Mouse (Mus musculus) embryonic facial prominence, embryonic 14.5 days (tissue): Measurements from ENCODE around the gene Ifi205. TPM values are rescaled to one million over a fixed set of nuclear protein-coding genes. Genes with fewer than 3 reads are reported as not detected.
"Not testable (repeated sequence)": the region's sequence is repeated elsewhere in the genome, so short reads cannot be mapped to it uniquely, and the experiment has no call there.

Experiments used
- ATAC-seq: fragments of 200-750 bp; cut with Nextera tagmentation; 2 replicates; pipeline ENCODE4 v1.8.0; 2017; ENCODE audit warnings: low read depth, moderate number of reproducible peaks, moderate TSS enrichment
- DNase-seq: peaks from one replicate; pipeline ENCODE4 v3.0.0-alpha.2; 2015; ENCODE audit warnings: low spot score
- H3K27ac ChIP-seq: fragments of 300-500 bp; sonication (generic); replicated peaks from 2 replicates; pipeline ENCODE4 v1.5.1; 2014; ENCODE audit warnings: low read depth, mild to moderate bottlenecking, low read length, moderate library complexity
- H3K27me3 ChIP-seq: fragments of 300-500 bp; sonication (generic); replicated peaks from 2 replicates; pipeline ENCODE4 v1.6.1; 2014; ENCODE audit warnings: low read length; ENCODE audit not compliant: control insufficient read depth, insufficient read depth
- H3K36me3 ChIP-seq: fragments of 300-500 bp; sonication (generic); 2 replicates; pipeline ENCODE4 v1.6.1; 2014; ENCODE audit warnings: low read length, mixed read lengths; ENCODE audit not compliant: control insufficient read depth, insufficient read depth
- H3K4me1 ChIP-seq: fragments of 300-500 bp; sonication (generic); 2 replicates; pipeline ENCODE4 v1.6.1; 2014; ENCODE audit warnings: antibody characterized with exemption, low read length; ENCODE audit not compliant: control insufficient read depth, insufficient read depth
- H3K4me2 ChIP-seq: fragments of 300-500 bp; sonication (generic); 2 replicates; pipeline ENCODE4 v1.6.1; 2014; ENCODE audit warnings: low read depth, mild to moderate bottlenecking, low read length, moderate library complexity, mixed read lengths
- H3K4me3 ChIP-seq: fragments of 300-500 bp; sonication (generic); 2 replicates; pipeline ENCODE4 v1.5.1; 2014; ENCODE audit warnings: low read depth, mild to moderate bottlenecking, low read length
- H3K9ac ChIP-seq: fragments of 300-500 bp; sonication (generic); 2 replicates; pipeline ENCODE4 v1.6.1; 2014; ENCODE audit warnings: low read depth, mild to moderate bottlenecking, low read length, moderate library complexity, mixed read lengths
- H3K9me3 ChIP-seq: fragments of 300-500 bp; sonication (generic); 2 replicates; pipeline ENCODE4 v1.6.1; 2016; ENCODE audit warnings: low read length; ENCODE audit not compliant: control insufficient read depth
- WGBS: fragments of 180-500 bp; shearing (Covaris S2); extraction: QIAGEN DNeasy Blood & Tissue Kit; methylation state at CpG from one replicate; pipeline ENCODE4 v1.1.7; 2014; 5-methylcytosine and 5-hydroxymethylcytosine counted together
- polyA plus RNA-seq: library from polyadenylated mRNA; unstranded; fragments of >200 nt; fragmentation: Nextera tagmentation; extraction: Ambion mirVana; gene quantifications from 2 replicates; pipeline ENCODE4 v1.2.1, GENCODE M21; 2014

The Ifi205 gene
- polyA plus RNA-seq, 1 experiment from 2014 or later = 0.70 TPM

DNA sequence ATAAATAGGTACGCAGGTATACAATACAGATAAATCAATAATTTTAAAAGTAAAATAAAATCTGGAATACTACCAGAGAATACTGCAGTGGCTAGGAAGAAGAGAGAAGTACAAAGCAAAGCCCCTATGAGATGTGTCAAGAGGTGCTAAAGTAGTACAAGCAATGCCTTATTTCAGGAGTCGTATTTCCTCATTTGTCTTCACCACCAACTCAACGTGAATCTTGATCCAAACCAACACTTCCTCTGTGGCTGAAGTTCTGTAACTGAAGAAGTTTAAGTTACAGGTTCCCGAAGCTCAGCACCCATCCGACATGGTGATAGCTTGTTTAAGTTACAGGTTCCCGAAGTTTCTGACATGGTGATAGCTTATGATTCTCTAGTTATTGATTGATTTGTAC is 16.6 kb upstream of the Ifi205 start:
- not testable (repeated sequence) for H3K36me3 ChIP-seq, H3K9me3 ChIP-seq, H3K4me1 ChIP-seq, ATAC-seq, DNase-seq, H3K4me2 ChIP-seq, H3K9ac ChIP-seq, H3K27ac ChIP-seq, H3K4me3 ChIP-seq, H3K27me3 ChIP-seq
- 83% methylated on average over 6 of the region's 6 CpGs for WGBS

DNA sequence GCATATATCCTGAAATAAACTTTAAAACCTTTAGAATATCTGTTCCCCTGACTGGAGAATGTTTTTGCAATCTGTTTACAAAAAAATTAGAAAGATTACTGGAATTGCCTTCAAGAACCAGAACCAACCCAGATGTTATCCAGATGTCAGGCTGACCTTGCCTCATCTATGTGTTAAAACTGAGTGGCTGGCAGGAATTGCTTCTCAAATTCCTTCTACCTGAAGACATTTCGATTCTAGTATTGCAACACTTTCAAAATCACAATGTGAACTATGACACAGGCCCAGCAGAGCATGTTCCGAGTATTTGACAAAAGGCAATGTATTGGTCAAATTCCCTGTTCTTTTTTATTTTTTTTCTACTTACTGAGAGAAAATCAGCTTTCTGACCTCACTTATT is 12.8 kb upstream of the Ifi205 start:
- no peak overlapping the region for H3K4me3 ChIP-seq
- DNase-seq = peak; percentile 11
- no peaks in the 10 kb centered on the region for H3K4me1 ChIP-seq
- H3K9ac ChIP-seq = no peak overlapping the region
- H3K9me3 ChIP-seq = no peaks in the 10 kb centered on the region
- 47% methylated on average over 2 of the region's 2 CpGs for WGBS
- H3K27ac ChIP-seq = no peak overlapping the region
- no peak for ATAC-seq
- no peaks in the 10 kb centered on the region for H3K27me3 ChIP-seq
- H3K36me3 ChIP-seq = no peaks in the 10 kb centered on the region
- no peak overlapping the region for H3K4me2 ChIP-seq

DNA sequence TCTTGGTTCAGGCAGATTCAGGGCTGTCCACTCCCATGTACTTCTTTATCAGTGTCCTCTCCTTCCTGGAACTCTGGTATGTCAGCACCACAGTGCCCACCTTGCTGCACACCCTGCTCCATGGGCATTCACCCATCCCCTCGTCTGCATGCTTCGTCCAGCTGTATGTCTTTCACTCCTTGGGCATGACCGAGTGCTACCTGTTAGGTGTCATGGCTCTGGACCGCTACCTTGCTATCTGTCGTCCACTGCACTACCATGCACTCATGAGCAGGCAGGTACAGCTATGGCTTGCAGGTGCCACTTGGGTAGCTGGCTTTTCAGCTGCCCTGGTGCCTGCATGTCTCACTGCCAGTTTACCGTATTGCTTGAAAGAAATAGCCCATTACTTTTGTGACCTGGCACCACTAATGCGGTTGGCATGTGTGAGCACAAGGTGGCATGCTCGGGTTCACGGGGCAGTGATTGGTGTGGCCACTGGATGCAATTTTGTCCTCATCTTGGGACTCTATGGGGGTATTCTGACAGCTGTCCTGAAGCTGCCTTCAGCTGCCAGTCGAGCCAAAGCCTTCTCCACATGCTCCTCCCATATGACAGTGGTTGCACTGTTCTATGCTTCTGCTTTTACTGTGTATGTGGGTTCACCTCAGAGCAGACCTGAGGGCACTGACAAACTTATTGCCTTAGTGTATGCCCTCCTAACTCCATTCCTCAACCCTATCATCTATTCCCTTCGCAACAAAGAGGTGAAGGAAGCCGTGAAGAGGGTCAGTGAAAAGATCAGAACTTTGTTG is 10.7 kb upstream of the Ifi205 start:
- H3K9me3 ChIP-seq, ATAC-seq, H3K4me3 ChIP-seq, H3K36me3 ChIP-seq, H3K27me3 ChIP-seq, H3K4me2 ChIP-seq, H3K27ac ChIP-seq, DNase-seq, H3K9ac ChIP-seq, H3K4me1 ChIP-seq: not testable (repeated sequence)
- 87% methylated on average over 12 of the region's 12 CpGs for WGBS

DNA sequence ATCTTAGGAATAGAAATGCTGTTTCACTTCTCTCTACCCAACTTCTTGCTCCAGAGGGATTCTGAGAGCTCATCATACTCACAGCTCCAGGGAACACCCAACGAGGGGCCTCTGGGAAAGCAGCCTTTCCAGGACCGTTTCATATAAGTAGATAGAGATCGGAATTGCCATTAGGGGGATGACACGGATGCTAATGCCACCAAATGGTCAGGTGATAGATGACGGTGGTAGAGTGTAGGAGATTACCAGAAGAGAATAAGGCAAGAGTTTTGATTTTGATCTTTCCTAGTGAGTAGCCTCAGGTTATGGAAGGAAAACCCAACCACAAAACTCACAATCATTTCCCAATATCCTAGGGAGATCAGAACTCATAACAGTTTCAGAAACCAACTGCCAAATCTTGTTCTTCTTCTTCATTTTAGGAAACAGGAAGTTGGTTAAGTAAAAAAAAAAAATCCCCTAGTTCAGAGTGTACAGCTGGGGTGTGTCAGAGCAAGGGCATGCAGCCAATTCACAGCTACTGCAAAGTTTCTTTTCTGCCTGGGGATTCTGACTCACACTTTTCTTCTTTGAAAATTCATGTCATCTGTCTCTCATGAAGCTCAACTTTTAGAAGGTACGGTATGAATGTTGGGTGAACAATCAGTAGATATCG is 9.0 kb upstream of the Ifi205 start, which contains the start of gene Olfr433:
TSS of gene Olfr433 (plus strand) at position 183 of the 655 bp plus-strand sequence.
- Histone ChIP-seq H3K9me3 (no peaks in the 10 kb centered on the region), H3K27ac (no peak within 1 kb of the TSS), H3K4me1 (no peaks in the 10 kb centered on the region), H3K4me3 (no peak within 1 kb of the TSS), H3K9ac (no peak within 1 kb of the TSS), H3K36me3 (no peaks in the 10 kb centered on the region), H3K27me3 (no peaks in the 10 kb centered on the region), H3K4me2 (no peak within 1 kb of the TSS)
- DNase-seq (peak; percentile 15), ATAC-seq (no peak)
- 82% methylated on average over 7 of the region's 7 CpGs for WGBS

DNA sequence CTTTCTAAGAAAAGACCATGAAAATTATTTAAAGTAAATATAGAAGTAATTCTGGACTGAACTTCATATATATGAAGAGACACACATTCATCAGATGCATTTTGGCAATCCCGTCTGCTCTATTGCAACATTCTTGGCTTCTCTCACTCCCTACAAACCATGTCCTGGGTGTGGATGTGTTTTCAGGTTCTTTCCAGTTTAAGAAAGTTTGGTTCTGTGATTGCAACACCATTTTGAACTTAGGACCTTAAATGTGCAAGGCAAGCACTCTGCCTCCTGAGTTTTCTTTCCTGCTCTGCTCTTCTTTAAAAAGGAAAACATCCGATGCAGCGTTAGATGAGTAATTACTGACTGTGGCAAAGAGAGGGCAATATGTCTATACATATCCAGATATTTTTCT is 6.9 kb upstream of the Ifi205 start:
- H3K4me2 ChIP-seq = no peak overlapping the region
- no peak overlapping the region for H3K27ac ChIP-seq
- no peak for DNase-seq
- no peaks in the 10 kb centered on the region for H3K4me1 ChIP-seq
- 90% methylated on average over 3 of the region's 3 CpGs for WGBS
- H3K36me3 ChIP-seq = no peaks in the 10 kb centered on the region
- no peaks in the 10 kb centered on the region for H3K9me3 ChIP-seq
- H3K9ac ChIP-seq = no peak overlapping the region
- H3K27me3 ChIP-seq = no peaks in the 10 kb centered on the region
- no peak overlapping the region for H3K4me3 ChIP-seq
- no peak for ATAC-seq

DNA sequence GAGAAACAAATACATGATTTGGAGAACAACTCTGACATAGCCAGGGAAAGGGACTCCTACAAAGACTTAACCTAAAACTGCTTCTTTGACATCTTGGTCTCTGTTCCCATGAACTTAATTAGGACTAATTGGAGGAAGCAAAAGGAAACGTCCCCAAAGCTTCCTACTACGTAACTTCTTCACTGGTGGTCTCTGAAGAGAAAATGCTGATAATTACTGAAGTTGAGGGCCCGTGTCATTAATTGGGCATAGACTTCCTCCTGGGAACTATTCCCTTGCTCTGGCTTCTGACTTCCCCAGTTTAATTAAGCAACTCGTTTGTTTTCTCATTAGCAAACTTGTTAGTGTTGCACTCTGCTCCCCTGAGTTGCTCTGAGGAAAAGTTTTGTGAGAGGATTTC is 4.2 kb upstream of the Ifi205 start:
- no peak overlapping the region for H3K4me3 ChIP-seq
- no peak overlapping the region for H3K9ac ChIP-seq
- H3K27ac ChIP-seq = no peak overlapping the region
- no peaks in the 10 kb centered on the region for H3K9me3 ChIP-seq
- ATAC-seq = peak; percentile 71
- no peak overlapping the region for H3K4me2 ChIP-seq
- no peaks in the 10 kb centered on the region for H3K4me1 ChIP-seq
- H3K36me3 ChIP-seq = no peaks in the 10 kb centered on the region
- H3K27me3 ChIP-seq = no peaks in the 10 kb centered on the region
- 44% methylated on average over 4 of the region's 4 CpGs for WGBS
- DNase-seq = peak; percentile 19

DNA sequence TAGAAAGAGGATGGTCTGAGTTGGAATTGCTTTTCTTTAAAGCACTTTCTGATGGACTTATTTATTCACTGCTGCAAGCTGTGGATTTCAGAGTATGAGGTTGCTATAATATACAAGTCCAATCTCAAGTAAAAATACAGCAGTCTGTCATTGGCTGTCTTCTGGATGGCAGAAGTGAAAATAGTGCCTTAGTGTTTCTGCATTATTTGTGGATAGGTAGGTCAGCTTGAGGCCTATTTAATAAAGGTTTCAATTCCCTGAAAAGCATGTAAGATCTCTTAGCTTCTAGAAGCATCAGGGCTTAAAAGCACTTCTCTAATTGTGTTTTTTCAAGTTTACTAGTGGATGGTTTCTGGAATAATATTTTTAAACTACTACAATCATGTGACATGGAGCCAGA is 24.6 kb downstream of the Ifi205 start:
- not testable (repeated sequence) for H3K9me3 ChIP-seq, H3K4me2 ChIP-seq, ATAC-seq, H3K4me1 ChIP-seq, H3K9ac ChIP-seq, H3K4me3 ChIP-seq, DNase-seq, H3K27me3 ChIP-seq, H3K36me3 ChIP-seq, H3K27ac ChIP-seq

DNA sequence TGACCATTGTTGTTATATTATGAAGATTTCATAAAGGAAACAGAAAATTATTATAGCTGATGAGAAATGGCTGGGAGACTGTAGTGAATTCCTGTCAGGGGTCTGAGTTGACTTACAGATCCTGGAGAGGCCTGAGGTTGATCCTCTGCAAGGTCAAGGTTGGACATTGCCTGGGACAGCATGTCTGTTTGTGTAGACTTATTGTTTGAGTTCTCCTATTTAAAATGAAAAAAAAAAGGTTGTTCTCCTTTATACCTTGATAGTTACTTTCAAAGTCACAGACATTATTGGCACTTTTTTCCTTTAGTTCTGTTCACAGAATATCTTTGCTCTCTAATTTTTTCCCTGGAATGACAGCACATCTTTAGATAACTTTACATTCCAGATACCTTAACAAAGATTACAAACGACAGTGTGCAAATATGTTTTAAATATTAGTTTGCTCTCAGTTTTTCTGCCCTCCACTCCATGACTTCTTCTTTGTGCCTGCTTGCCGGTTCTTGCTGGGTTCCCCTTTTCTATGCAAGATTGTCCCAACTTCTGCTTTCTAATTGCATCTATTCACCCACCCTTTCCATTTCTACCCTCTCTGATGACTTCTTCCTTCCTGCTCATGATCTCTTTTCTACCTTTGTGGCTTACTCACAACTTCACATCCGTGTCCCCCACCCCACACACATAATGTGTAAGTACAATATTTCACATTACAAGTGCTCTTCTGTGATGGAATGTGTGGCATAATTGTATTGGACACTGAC is 27.1 kb downstream of the Ifi205 start:
- H3K27me3 ChIP-seq, ATAC-seq: not testable (repeated sequence)

More for the DNA sequence above, 27.1 kb downstream of the Ifi205 start:
- H3K4me2 ChIP-seq, H3K36me3 ChIP-seq, H3K4me3 ChIP-seq, H3K9me3 ChIP-seq, DNase-seq, H3K9ac ChIP-seq, H3K4me1 ChIP-seq, H3K27ac ChIP-seq: not testable (repeated sequence)
- WGBS = 72% methylated on average over 2 of the region's 3 CpGs
